Mouse (Mus musculus) large intestine, adult 2 months (tissue): ENCODE measurements around the gene Onecut1. TPM values are rescaled to one million over a fixed set of nuclear protein-coding genes. Genes with fewer than 3 reads are reported as not detected.

Experiments
- polyA plus RNA-seq: library from polyadenylated mRNA; depleted of rRNA; stranded (reverse); fragments of >200 nt; gene quantifications from 2 replicates; pipeline ENCODE4 v1.2.3, GENCODE M21; 2012; rRNA removed

The Onecut1 gene
- polyA plus RNA-seq, 1 experiment: not detected

Other genes with a start within 250 kb of the Onecut1 start
- gene Fam214a, start 91.0 kb downstream of the Onecut1 start, polyA plus RNA-seq: 3.0 and 5.3 TPM in 2 replicates
- gene Arpp19, start 175.7 kb downstream of the Onecut1 start, polyA plus RNA-seq: 9.7 and 11.3 TPM in 2 replicates
- gene Myo5a, start 209.1 kb downstream of the Onecut1 start, polyA plus RNA-seq: 1.5 and 4.2 TPM in 2 replicates